Mouse (Mus musculus) stomach, embryonic 14.5 days (tissue): ENCODE measurements around the gene Ifnl3. TPM values are rescaled to one million over a fixed set of nuclear protein-coding genes. Genes with fewer than 3 reads are reported as not detected.

Experiments used
- ATAC-seq: fragments of 200-750 bp; cut with Nextera tagmentation; 2 replicates; pipeline ENCODE4 v1.8.0; 2017; ENCODE audit warnings: low read depth, moderate TSS enrichment; ENCODE audit not compliant: insufficient number of reproducible peaks, insufficient read depth, low FRiP score
- H3K27ac ChIP-seq: fragments of 300-500 bp; sonication (generic); 2 replicates; pipeline ENCODE4 v1.5.1; 2014; ENCODE audit warnings: mild to moderate bottlenecking, low read length, moderate library complexity, mixed read lengths
- H3K27me3 ChIP-seq: fragments of 300-500 bp; sonication (generic); 2 replicates; pipeline ENCODE4 v1.6.1; 2014; ENCODE audit warnings: low read length, control low read depth, mixed read lengths; ENCODE audit not compliant: control insufficient read depth, insufficient read depth
- H3K36me3 ChIP-seq: fragments of 300-500 bp; sonication (generic); 2 replicates; pipeline ENCODE4 v1.6.1; 2014; ENCODE audit warnings: mild to moderate bottlenecking, control low read depth, low read length, moderate library complexity, mixed read lengths; ENCODE audit not compliant: control insufficient read depth, insufficient read depth
- H3K4me1 ChIP-seq: fragments of 300-500 bp; sonication (generic); 2 replicates; pipeline ENCODE4 v1.6.1; 2014; ENCODE audit warnings: low read length, control low read depth, mixed read lengths; ENCODE audit not compliant: control insufficient read depth, insufficient read depth
- H3K4me2 ChIP-seq: fragments of 300-500 bp; sonication (generic); replicated peaks from 2 replicates; pipeline ENCODE4 v1.6.1; 2014; ENCODE audit warnings: low read depth, low read length, control low read depth
- H3K4me3 ChIP-seq: fragments of 300-500 bp; sonication (generic); 2 replicates; pipeline ENCODE4 v1.5.1; 2014; ENCODE audit warnings: low read depth, low read length, control low read depth
- H3K9ac ChIP-seq: fragments of 300-500 bp; sonication (generic); replicated peaks from 2 replicates; pipeline ENCODE4 v1.6.1; 2014; ENCODE audit warnings: low read depth, mild to moderate bottlenecking, control low read depth, low read length, moderate library complexity, mixed read lengths
- H3K9me3 ChIP-seq: fragments of 300-500 bp; sonication (generic); 2 replicates; pipeline ENCODE4 v1.6.1; 2016; ENCODE audit warnings: low read depth, low read length, control low read depth; ENCODE audit not compliant: control insufficient read depth
- WGBS: fragments of 180-500 bp; shearing (Covaris S2); extraction: QIAGEN DNeasy Blood & Tissue Kit; methylation state at CpG from one replicate; pipeline ENCODE4 v1.1.7; 2014; 5-methylcytosine and 5-hydroxymethylcytosine counted together
- polyA plus RNA-seq: library from polyadenylated mRNA; unstranded; fragments of >200 nt; fragmentation: Nextera tagmentation; extraction: Ambion mirVana; gene quantifications from 2 replicates; pipeline ENCODE4 v1.2.1, GENCODE M21; 2014

Ifnl3 gene
- polyA plus RNA-seq, 1 experiment from 2014 or later = not detected

GRCm38 (mm10) chr7:28553076-28553475 is 30.4 kb downstream of the Ifnl3 start:
- Histone ChIP-seq H3K4me3 (no peak overlapping the region), H3K4me2 (no peak overlapping the region), H3K27me3 (no peaks in the 10 kb centered on the region), H3K36me3 (no peaks in the 10 kb centered on the region), H3K4me1 (no peaks in the 10 kb centered on the region), H3K27ac (no peak overlapping the region), H3K9me3 (no peaks in the 10 kb centered on the region), H3K9ac (no peak overlapping the region)
- ATAC-seq = no peak
- WGBS = 87% methylated on average over 6 of the region's 6 CpGs

- 10% methylated on average over 5 of the region's 5 CpGs for WGBS
- Histone ChIP-seq H3K36me3 (peaks cover 22% of the 10 kb centered on the region), H3K9ac (no peak overlapping the region), H3K4me1 (0 out of 2 replicates have a peak, but pooled peaks cover 2% of the 10 kb centered on the region), H3K4me2 (no peak overlapping the region), H3K9me3 (no peaks in the 10 kb centered on the region), H3K27me3 (no peaks in the 10 kb centered on the region), H3K4me3 (no peak overlapping the region), H3K27ac (no peak overlapping the region)
- ATAC-seq = no peak
Measured at GRCm38 (mm10) chr7:28555939-28556535, 33.4 kb downstream of the Ifnl3 start.

DNA sequence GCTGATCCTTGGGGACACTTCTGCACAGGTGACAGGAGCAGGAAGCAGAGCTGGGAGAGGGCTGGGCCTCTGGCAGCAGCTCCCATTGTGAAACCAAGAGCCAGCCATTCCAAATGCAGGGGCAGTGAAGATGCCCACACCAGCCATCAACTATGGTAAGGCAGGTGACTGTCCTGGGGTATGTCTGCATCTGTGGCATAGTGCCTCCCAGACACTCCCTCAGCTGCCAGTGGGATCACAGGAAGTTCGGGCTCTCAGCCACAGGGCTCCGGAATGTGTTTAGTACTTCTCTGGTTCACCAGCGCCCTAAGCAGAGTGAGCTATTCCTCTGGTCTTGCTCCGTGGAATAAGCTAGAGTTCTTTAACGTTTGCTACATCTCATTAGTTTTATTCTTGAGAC is 34.4 kb downstream of the Ifnl3 start:
- Histone ChIP-seq H3K27ac (no peak overlapping the region), H3K9ac (no peak overlapping the region), H3K4me1 (0 out of 2 replicates have a peak, but pooled peaks cover 2% of the 10 kb centered on the region), H3K4me3 (no peak overlapping the region), H3K27me3 (no peaks in the 10 kb centered on the region), H3K9me3 (no peaks in the 10 kb centered on the region), H3K4me2 (no peak overlapping the region), H3K36me3 (peaks cover 31% of the 10 kb centered on the region)
- ATAC-seq = no peak
- WGBS = 61% methylated on average over 5 of the region's 5 CpGs

DNA sequence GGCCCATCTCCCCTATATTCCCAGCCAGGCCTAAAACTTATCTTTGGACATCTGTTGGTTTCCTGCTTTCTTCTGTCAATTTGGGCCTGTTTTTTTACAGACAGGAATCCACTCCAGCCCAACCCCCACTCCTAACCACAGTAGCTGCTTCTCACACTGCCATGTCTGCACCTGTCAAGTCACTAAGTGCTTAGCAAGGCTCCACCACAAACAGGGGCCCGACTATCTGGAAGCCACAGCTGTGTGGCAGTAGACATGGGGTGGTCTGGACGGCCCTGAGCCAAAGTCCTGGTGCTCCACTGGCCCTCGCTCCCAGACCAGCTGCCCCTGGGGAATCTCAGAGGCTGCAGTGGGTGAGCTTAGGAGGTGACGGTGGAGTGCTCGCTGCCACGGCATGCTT is 35.1 kb downstream of the Ifnl3 start:
- no peak overlapping the region for H3K27ac ChIP-seq

DNA sequence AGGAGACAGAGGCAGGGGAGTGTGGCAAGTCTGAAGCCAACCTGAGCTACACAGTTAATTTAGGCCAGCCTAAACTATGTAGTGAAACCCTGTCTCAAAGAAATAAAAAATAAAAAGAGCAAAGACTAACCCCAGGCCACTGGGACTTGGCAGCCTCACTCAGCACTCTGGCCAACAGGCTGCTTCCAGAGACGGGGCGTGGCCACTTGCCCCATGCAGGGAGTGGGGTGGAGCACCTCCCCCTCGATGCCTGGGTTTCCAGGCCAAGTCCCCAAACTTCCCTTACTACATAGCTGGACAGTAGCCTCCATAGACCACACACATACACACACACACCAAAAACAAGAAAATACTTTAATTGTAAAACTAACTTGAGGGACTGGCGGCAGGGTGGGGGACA is 35.9 kb downstream of the Ifnl3 start:
- H3K4me1 ChIP-seq = 0 out of 2 replicates have a peak, but pooled peaks cover 2% of the 10 kb centered on the region
- H3K27me3 ChIP-seq = no peaks in the 10 kb centered on the region
- no peak overlapping the region for H3K4me2 ChIP-seq
- H3K9ac ChIP-seq = no peak overlapping the region
- H3K36me3 ChIP-seq = peaks cover 44% of the 10 kb centered on the region
- no peak for ATAC-seq
- H3K27ac ChIP-seq = no peak overlapping the region
- WGBS = 56% methylated on average over 4 of the region's 4 CpGs
- H3K4me3 ChIP-seq = no peak overlapping the region
- no peaks in the 10 kb centered on the region for H3K9me3 ChIP-seq

More for the DNA sequence above, 35.1 kb downstream of the Ifnl3 start:
- no peak overlapping the region for H3K9ac ChIP-seq
- WGBS = 75% methylated on average over 6 of the region's 6 CpGs
- ATAC-seq = no peak
- H3K36me3 ChIP-seq = peaks cover 36% of the 10 kb centered on the region
- H3K9me3 ChIP-seq = no peaks in the 10 kb centered on the region
- H3K4me1 ChIP-seq = 0 out of 2 replicates have a peak, but pooled peaks cover 2% of the 10 kb centered on the region
- no peak overlapping the region for H3K4me2 ChIP-seq
- no peaks in the 10 kb centered on the region for H3K27me3 ChIP-seq
- H3K4me3 ChIP-seq = no peak overlapping the region

DNA sequence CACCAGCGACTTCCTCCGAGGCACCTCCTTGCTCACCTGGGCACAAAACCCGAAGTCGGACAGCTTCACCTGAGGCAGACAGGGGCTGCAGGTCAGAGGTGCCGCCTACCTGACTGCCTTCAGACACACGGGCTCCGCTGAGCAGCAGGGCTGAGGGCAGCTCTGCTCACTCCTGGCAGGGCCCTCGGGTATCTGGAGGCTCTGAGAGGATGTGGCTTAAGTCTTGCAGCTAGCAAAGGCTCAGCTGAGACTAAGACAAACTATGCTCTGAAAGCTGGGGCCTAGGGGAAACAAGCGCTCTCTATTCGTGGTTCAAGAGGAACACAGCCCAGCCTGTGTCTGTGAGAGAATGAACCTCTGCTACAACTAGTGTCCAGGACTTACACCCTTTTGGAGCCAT is 38.2 kb downstream of the Ifnl3 start:
- H3K4me3 ChIP-seq = no peak overlapping the region
- no peak overlapping the region for H3K27ac ChIP-seq
- H3K9me3 ChIP-seq = no peaks in the 10 kb centered on the region
- peaks cover 65% of the 10 kb centered on the region for H3K36me3 ChIP-seq
- WGBS = 90% methylated on average over 10 of the region's 10 CpGs
- H3K4me2 ChIP-seq = no peak overlapping the region
- H3K4me1 ChIP-seq = 0 out of 2 replicates have a peak, but pooled peaks cover 2% of the 10 kb centered on the region
- no peak for ATAC-seq
- H3K27me3 ChIP-seq = no peaks in the 10 kb centered on the region
- no peak overlapping the region for H3K9ac ChIP-seq

DNA sequence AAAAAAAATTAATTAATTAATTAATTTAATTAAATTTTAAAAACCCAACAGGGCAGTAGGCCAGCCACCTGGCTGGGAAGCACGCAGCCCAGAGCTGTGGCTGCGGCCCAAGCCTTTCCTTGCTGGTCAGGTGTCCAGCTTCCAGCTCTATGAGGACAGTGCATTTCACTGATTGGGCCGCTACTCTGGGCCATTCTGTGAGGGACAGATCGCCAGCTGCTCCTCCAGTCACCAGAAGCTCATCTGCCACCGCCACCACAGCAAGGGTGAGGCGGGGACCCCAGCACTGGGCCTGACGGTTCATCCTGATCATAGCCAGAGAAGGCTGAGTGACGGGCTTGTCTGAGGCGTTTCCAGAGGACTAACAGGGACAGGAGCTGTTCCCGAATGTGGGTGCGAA is 39.3 kb downstream of the Ifnl3 start:
- no peak overlapping the region for H3K9ac ChIP-seq
- no peak for ATAC-seq
- peaks cover 68% of the 10 kb centered on the region for H3K36me3 ChIP-seq
- no peaks in the 10 kb centered on the region for H3K27me3 ChIP-seq
- H3K9me3 ChIP-seq = no peaks in the 10 kb centered on the region
- 0 out of 2 replicates have a peak, but pooled peaks cover 2% of the 10 kb centered on the region for H3K4me1 ChIP-seq
- WGBS = 92% methylated on average over 11 of the region's 11 CpGs
- H3K27ac ChIP-seq = no peak overlapping the region
- H3K4me2 ChIP-seq = no peak overlapping the region
- no peak overlapping the region for H3K4me3 ChIP-seq

GRCm38 (mm10) chr7:28562371-28562770 is 39.7 kb downstream of the Ifnl3 start:
- ATAC-seq = no peak
- Histone ChIP-seq H3K36me3 (peaks cover 72% of the 10 kb centered on the region), H3K4me2 (no peak overlapping the region), H3K27me3 (no peaks in the 10 kb centered on the region), H3K9me3 (no peaks in the 10 kb centered on the region), H3K27ac (no peak overlapping the region), H3K4me3 (no peak overlapping the region), H3K4me1 (0 out of 2 replicates have a peak, but pooled peaks cover 2% of the 10 kb centered on the region), H3K9ac (no peak overlapping the region)
- 88% methylated on average over 13 of the region's 13 CpGs for WGBS

DNA sequence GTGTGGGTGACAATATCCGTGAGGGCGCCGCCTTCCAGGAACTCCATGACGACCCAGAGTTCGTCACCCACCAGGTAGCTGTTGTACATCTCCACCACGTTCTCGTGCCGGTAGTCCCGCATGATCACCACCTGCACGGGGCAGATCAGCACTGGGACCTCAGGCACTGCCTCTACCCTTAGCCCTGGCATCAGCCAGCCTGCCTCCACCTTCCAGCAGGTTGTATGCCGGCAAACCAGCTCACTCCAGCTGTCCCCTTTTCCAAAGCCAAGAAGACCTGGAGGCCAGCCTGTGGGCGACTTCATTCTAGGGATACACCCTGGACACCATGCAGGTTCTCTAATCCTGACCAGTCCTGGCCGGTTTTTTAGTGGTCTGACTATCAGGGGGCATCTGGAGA is 40.3 kb downstream of the Ifnl3 start:
- ATAC-seq = no peak
- Histone ChIP-seq H3K9ac (no peak overlapping the region), H3K36me3 (peaks cover 78% of the 10 kb centered on the region), H3K27ac (no peak overlapping the region), H3K9me3 (no peaks in the 10 kb centered on the region), H3K4me3 (no peak overlapping the region), H3K4me2 (no peak overlapping the region), H3K27me3 (no peaks in the 10 kb centered on the region), H3K4me1 (0 out of 2 replicates have a peak, but pooled peaks cover 2% of the 10 kb centered on the region)
- 91% methylated on average over 13 of the region's 13 CpGs for WGBS
